Mouse (Mus musculus): Measurements from ENCODE around the gene Gm20838. TPM values are rescaled to one million over a fixed set of nuclear protein-coding genes. Genes with fewer than 3 reads are reported as not detected.

Gene Gm20838
- not detected in 2 replicates for polyA plus RNA-seq (2012; rRNA removed; ENCODE audit: low replicate concordance)

GRCm38 (mm10) chrY:33543064-33543463 lies at the start of gene Gm20838:
Gene Gm20838, minus strand, starts transcription at chrY:33543164.

All from subcutaneous adipose tissue, adult 2 months (tissue).